14 mouse cellular contexts compared by ENCODE assay signal in genomic region chr7:27161744-27162143, GRCm38 (mm10). TPM values are rescaled to one million over a fixed set of nuclear protein-coding genes. Genes with fewer than 3 reads are reported as not detected.
DNase-seq lines count a peak whose midpoint lies in the region; ATAC-seq and TF ChIP-seq lines count a peak whose summit lies in the region.
"Had no signal": no experiment of that assay in that cellular context is flagged by ENCODE, and none has a peak within 500 bp of the region (broad histone marks: within the 10 kb centered on the region; RNA-seq: fewer than 3 reads in every experiment).

No protein-coding gene starts in this region.

- in situ Hi-C loops in CH12.LX (cut with MboI; ENCODE audit: low pct_ligation_motif_present, low pct_unique_long_range_greater_than_20kb, low sequenced_read_pairs) (loop anchor here (5.0 kb wide), 1 partner anchor 66 kb away; the partner anchor contains the start of gene Itpkc), Patski (cut with MboI; ENCODE audit: low pct_unique_long_range_greater_than_20kb) (no loop called here)

- TF ChIP-seq RAD21 in CH12.LX (IDR thresholded peaks at IDR 0.05; ENCODE audit: low read depth, low read length) = no peak

- no peak for TF ChIP-seq POLR2A in CH12.LX (IDR thresholded peaks at IDR 0.05; ENCODE audit: low read depth, low read length)

- dilution Hi-C loops in CH12.LX (cut with MboI; ENCODE audit: extremely low pct_ligation_motif_present, extremely low pct_unique_long_range_greater_than_20kb, low sequenced_read_pairs) = no loop called here

- no peak overlapping the region for H3K4me2 ChIP-seq in kidney, postnatal 0 days (ENCODE audit: low read length)
- H3K4me2 ChIP-seq in CH12.LX (ENCODE audit: insufficient read depth, low read depth, poor library complexity, severe bottlenecking) = peak overlapping the region; percentile 77

- POLR2A ChIA-PET in Patski (lab: Charles Lee) = no interaction called here

- H3K36me3 ChIP-seq in kidney, postnatal 0 days (ENCODE audit: insufficient read depth, low read length) = peaks cover 22% of the 10 kb centered on the region
- peaks cover 43 to 77% of the 10 kb centered on the region in 2 experiments for H3K36me3 ChIP-seq in CH12.LX (replicated peaks in 1 of 2; ENCODE audit: control insufficient read depth in 1 of 2, insufficient read depth in 1 of 2, low read length in 1 of 2)

- H3K9me3 ChIP-seq in kidney, postnatal 0 days (replicated peaks; ENCODE audit: low read length) = no peaks in the 10 kb centered on the region
- no peaks in the 10 kb centered on the region for H3K9me3 ChIP-seq in CH12.LX (replicated peaks; ENCODE audit: low read length)

- H3K4me1 ChIP-seq in kidney, postnatal 0 days (replicated peaks; ENCODE audit: insufficient read depth, low read length) = peaks cover 31% of the 10 kb centered on the region; the same call in 1 of the 2 replicates
- peaks cover 27 to 64% of the 10 kb centered on the region in 2 experiments for H3K4me1 ChIP-seq in CH12.LX (ENCODE audit: control insufficient read depth in 1 of 2, insufficient read depth in 2 of 2)

- H3K27ac ChIP-seq in kidney, postnatal 0 days = no peak overlapping the region
- H3K27ac ChIP-seq in CH12.LX (ENCODE audit: insufficient read depth, low read depth) = peak overlapping the region; percentile 47; the same call in 1 of the 2 replicates

- WGBS in kidney, postnatal 0 days = 82% methylated on average over 4 of the region's 4 CpGs

- no peak for TF ChIP-seq CTCF in kidney, postnatal 0 days (IDR thresholded peaks at IDR 0.05; ENCODE audit: low read depth)
- no peak for TF ChIP-seq CTCF in CH12.LX (conservative IDR thresholded peaks at IDR 0.05 in 1 of 2, IDR thresholded peaks at IDR 0.05 in 1 of 2; ENCODE audit: low read depth in 2 of 2, low read length in 2 of 2)
- TF ChIP-seq CTCF in Patski (IDR thresholded peaks at IDR 0.05) = no peak

- peak; percentile 46 for DNase-seq in gastrocnemius, postnatal 25 days
- DNase-seq in gastrocnemius, postnatal 10 days = no peak
- peak; percentile 29 for DNase-seq in kidney, postnatal 0 days (ENCODE audit: low spot score)
- DNase-seq in kidney, postnatal 36 days = no peak
- peak; percentile 85 for DNase-seq in CH12.LX (ENCODE audit: extremely low read depth)
- no peak for DNase-seq in Patski (ENCODE audit: low read depth, low spot score)
- no peak for DNase-seq in urinary bladder, adult 2 months (ENCODE audit: low spot score)
- DNase-seq: lung, adult 2 months had no signal

- no peak for ATAC-seq in kidney, postnatal 0 days (replicated peaks; ENCODE audit: low FRiP score, low read depth)
- peak; percentile 66 for ATAC-seq in Patski
- ATAC-seq in erythroid progenitor cell, adult 5-6 weeks (replicated peaks; ENCODE audit: low FRiP score, poor library complexity, severe bottlenecking) = no peak

- H3K4me3 ChIP-seq in kidney, postnatal 0 days (replicated peaks; ENCODE audit: low read depth, low read length) = no peak overlapping the region
- H3K4me3 ChIP-seq in CH12.LX (replicated peaks in 1 of 3; ENCODE audit: low read depth in 2 of 3, low read length in 2 of 3, poor library complexity in 1 of 3) = peak overlapping the region in 2 of 3 experiments; percentile 12 to 92

- H3K27me3 ChIP-seq in kidney, postnatal 0 days (ENCODE audit: insufficient read depth, low read length) = no peaks in the 10 kb centered on the region
- H3K27me3 ChIP-seq in CH12.LX (replicated peaks) (no peaks in the 10 kb centered on the region), Patski (no peaks in the 10 kb centered on the region)

- TF ChIP-seq EP300 in CH12.LX (IDR thresholded peaks at IDR 0.05; ENCODE audit: low read length) = peak; percentile 48; the same call in 1 of the 2 replicates

- CTCF ChIA-PET in Patski (lab: Charles Lee) = interaction anchor here (1.2 to 2.4 kb wide), 2 partner anchors 17 to 29 kb away, joined by 3 to 11 read pairs; partner anchors contain the start of gene Rab4b

- H3K79me2 ChIP-seq in CH12.LX (replicated peaks; ENCODE audit: control insufficient read depth, extremely low read depth, insufficient read depth, poor library complexity, severe bottlenecking) = peaks cover 48% of the 10 kb centered on the region

- no peak overlapping the region for H3K9ac ChIP-seq in kidney, postnatal 0 days (ENCODE audit: low read depth, low read length)
- no peak overlapping the region; the same call in 1 of the 2 replicates for H3K9ac ChIP-seq in CH12.LX (ENCODE audit: insufficient read depth, low read depth)

TF ChIP-seq in CH12.LX, 34 proteins besides CTCF, POLR2A, EP300 and RAD21 (continues in another document):
- TF ChIP-seq NRF1 (IDR thresholded peaks at IDR 0.05; ENCODE audit: low read depth, low read length) (no peak), ZC3H11A (IDR thresholded peaks at IDR 0.05; ENCODE audit: low read depth, low read length) (no peak), NELFE (IDR thresholded peaks at IDR 0.05; ENCODE audit: low read depth, low read length) (no peak), CHD2 (IDR thresholded peaks at IDR 0.05; ENCODE audit: low read length) (no peak), BHLHE40 (IDR thresholded peaks at IDR 0.05; ENCODE audit: low read depth, low read length) (peak; percentile 55), IRF4 (IDR thresholded peaks at IDR 0.05; ENCODE audit: low read depth, low read length) (no peak), MAX (IDR thresholded peaks at IDR 0.05; ENCODE audit: low read length) (peak; percentile 67), KAT2A (IDR thresholded peaks at IDR 0.05; ENCODE audit: insufficient replicate concordance, low read length) (no peak), MEF2A (IDR thresholded peaks at IDR 0.05; ENCODE audit: borderline replicate concordance, low read depth, low read length) (0 out of 2 replicates have a peak, but pooled peaks have one; percentile 26), UBTF (IDR thresholded peaks at IDR 0.05; ENCODE audit: low read depth, low read length) (no peak), SIN3A (IDR thresholded peaks at IDR 0.05; ENCODE audit: low read length) (no peak; the same call in 1 of the 2 replicates), SMC3 (IDR thresholded peaks at IDR 0.05; ENCODE audit: low read depth, low read length) (no peak), HCFC1 (IDR thresholded peaks at IDR 0.05; ENCODE audit: low read depth, low read length) (no peak)

RNA-seq across cellular contexts. Expression of gene Egln2, which starts 4.9 kb away (rescaled TPM):
- total RNA-seq in gastrocnemius, postnatal 25 days (2021) = 100 to 1,000 TPM in 1 of 2 experiments, 10 to 100 TPM in 1; 92.9 to 103 TPM
- total RNA-seq in gastrocnemius, postnatal 10 days (2021) = 10 to 100 TPM; 83.9 to 91.4 TPM
- 64.4 and 65.4 TPM in 2 replicates for polyA plus RNA-seq in kidney, postnatal 0 days (2015; fragmentation: Nextera tagmentation; extraction: Ambion mirVana)
- total RNA-seq in CH12.LX (2012; rRNA removed) (83.3 and 103 TPM in 2 replicates), CH12.LX (2014; rRNA removed) (37.4 and 37.9 TPM in 2 replicates)
- polyA plus RNA-seq in CH12.LX (2012; ENCODE audit: insufficient read length, low read depth) (115 and 132 TPM in 2 replicates), Patski (2021) (51.6 TPM)
- 13.0 and 13.4 TPM in 2 replicates for total RNA-seq in erythroid progenitor cell, adult 5-6 weeks (2015; ENCODE audit: low replicate concordance)
- total RNA-seq in erythroid progenitor cell, adult 5-6 weeks (2017; ENCODE audit: low replicate concordance) = 4.9 and 9.6 TPM in 2 replicates
- 64.2 and 67.5 TPM in 2 replicates for polyA plus RNA-seq in urinary bladder, adult 2 months (2012; rRNA removed)

RNA-seq across cellular contexts. Expression of gene Cyp2t4, which starts 8.2 kb away (rescaled TPM):
- total RNA-seq in gastrocnemius, postnatal 25 days (2021) = not detected
- not detected for total RNA-seq in gastrocnemius, postnatal 10 days (2021)
- polyA plus RNA-seq in kidney, postnatal 0 days (2015; fragmentation: Nextera tagmentation; extraction: Ambion mirVana) = not detected in 2 replicates
- total RNA-seq in CH12.LX (2012; rRNA removed) = not detected in 2 replicates
- total RNA-seq in CH12.LX (2014; rRNA removed) = not detected in 2 replicates
- polyA plus RNA-seq in CH12.LX (2012; ENCODE audit: insufficient read length, low read depth) = 0.34 and 0.43 TPM in 2 replicates
- polyA plus RNA-seq in Patski (2021) = 0.33 TPM
- total RNA-seq in erythroid progenitor cell, adult 5-6 weeks (2015; ENCODE audit: low replicate concordance) = not detected in 2 replicates
- not detected in 2 replicates for total RNA-seq in erythroid progenitor cell, adult 5-6 weeks (2017; ENCODE audit: low replicate concordance)
- not detected in 2 replicates for polyA plus RNA-seq in urinary bladder, adult 2 months (2012; rRNA removed)
- total RNA-seq: gastrocnemius, postnatal 4 days; hematopoietic stem cell, adult 5-6 weeks; layer of hippocampus, adult 18-20 months; MEL had no signal
- polyA plus RNA-seq: lung, adult 2 months had no signal

RNA-seq across cellular contexts. Expression of gene Rab4b, which starts 17.0 kb away (rescaled TPM):
- 10 to 100 TPM; 10.1 to 10.4 TPM for total RNA-seq in gastrocnemius, postnatal 25 days (2021)
- total RNA-seq in gastrocnemius, postnatal 10 days (2021) = 10 to 100 TPM; 22.7 to 25.2 TPM
- 74.0 and 75.0 TPM in 2 replicates for polyA plus RNA-seq in kidney, postnatal 0 days (2015; fragmentation: Nextera tagmentation; extraction: Ambion mirVana)
- total RNA-seq in CH12.LX (2012; rRNA removed) (31.2 and 39.4 TPM in 2 replicates), CH12.LX (2014; rRNA removed) (22.6 and 26.2 TPM in 2 replicates)
- polyA plus RNA-seq in CH12.LX (2012; ENCODE audit: insufficient read length, low read depth) (69.6 and 85.5 TPM in 2 replicates), Patski (2021) (56.9 TPM)
- 3.2 and 9.2 TPM in 2 replicates for total RNA-seq in erythroid progenitor cell, adult 5-6 weeks (2015; ENCODE audit: low replicate concordance)
- 3.2 and 9.8 TPM in 2 replicates for total RNA-seq in erythroid progenitor cell, adult 5-6 weeks (2017; ENCODE audit: low replicate concordance)
- 69.2 and 85.6 TPM in 2 replicates for polyA plus RNA-seq in urinary bladder, adult 2 months (2012; rRNA removed)

RNA-seq across cellular contexts. Expression of gene Gm21983, which starts 19.1 kb away (rescaled TPM):
- not detected for total RNA-seq in gastrocnemius, postnatal 25 days (2021)
- not detected for total RNA-seq in gastrocnemius, postnatal 10 days (2021)
- 0.30 and 0.54 TPM in 2 replicates for polyA plus RNA-seq in kidney, postnatal 0 days (2015; fragmentation: Nextera tagmentation; extraction: Ambion mirVana)
- total RNA-seq in CH12.LX (2012; rRNA removed) (0.13 TPM in 1 of 2 replicates, not detected in the other), CH12.LX (2014; rRNA removed) (not detected in 2 replicates)
- polyA plus RNA-seq in CH12.LX (2012; ENCODE audit: insufficient read length, low read depth) (0.81 TPM in 1 of 2 replicates, not detected in the other), Patski (2021) (not detected)
- not detected in 2 replicates for total RNA-seq in erythroid progenitor cell, adult 5-6 weeks (2015; ENCODE audit: low replicate concordance)
- total RNA-seq in erythroid progenitor cell, adult 5-6 weeks (2017; ENCODE audit: low replicate concordance) = not detected in 2 replicates
- polyA plus RNA-seq in urinary bladder, adult 2 months (2012; rRNA removed) = not detected in 2 replicates
- total RNA-seq: gastrocnemius, postnatal 4 days; hematopoietic stem cell, adult 5-6 weeks; layer of hippocampus, adult 18-20 months; MEL had no signal
- polyA plus RNA-seq: limb, embryonic 11.5 days; lung, adult 2 months had no signal

RNA-seq across cellular contexts. Expression of gene Mia, which starts 19.2 kb away (rescaled TPM):
- total RNA-seq in gastrocnemius, postnatal 25 days (2021) = not detected
- total RNA-seq in gastrocnemius, postnatal 10 days (2021) = not detected
- 17.6 and 23.5 TPM in 2 replicates for polyA plus RNA-seq in kidney, postnatal 0 days (2015; fragmentation: Nextera tagmentation; extraction: Ambion mirVana)
- total RNA-seq in CH12.LX (2012; rRNA removed) (1.1 and 1.8 TPM in 2 replicates), CH12.LX (2014; rRNA removed) (0.44 and 0.47 TPM in 2 replicates)
- polyA plus RNA-seq in CH12.LX (2012; ENCODE audit: insufficient read length, low read depth) (2.0 and 2.1 TPM in 2 replicates), Patski (2021) (not detected)
- total RNA-seq in erythroid progenitor cell, adult 5-6 weeks (2015; ENCODE audit: low replicate concordance) = not detected in 2 replicates
- total RNA-seq in erythroid progenitor cell, adult 5-6 weeks (2017; ENCODE audit: low replicate concordance) = not detected in 2 replicates
- polyA plus RNA-seq in urinary bladder, adult 2 months (2012; rRNA removed) = 0.23 and 0.47 TPM in 2 replicates
- total RNA-seq: gastrocnemius, postnatal 4 days; hematopoietic stem cell, adult 5-6 weeks had no signal

Comparison
In these comparisons a context has a peak if more than half of its experiments do, and no peak if none do; other contexts are left out.
1. DNase-seq: peak in gastrocnemius, postnatal 25 days (single experiment), kidney, postnatal 0 days (single experiment) and CH12.LX (single experiment); none in gastrocnemius, postnatal 10 days (single experiment), kidney, postnatal 36 days (0 of 2), Patski (single experiment) and urinary bladder, adult 2 months (single experiment).